Mouse (Mus musculus) stomach, embryonic 16.5 days (tissue): ENCODE results near the gene Hfe2. TPM values are rescaled to one million over a fixed set of nuclear protein-coding genes. Genes with fewer than 3 reads are reported as not detected.

Experiments used
- polyA plus RNA-seq: library from polyadenylated mRNA; unstranded; fragments of >200 nt; fragmentation: Nextera tagmentation; extraction: Ambion mirVana; gene quantifications from 2 replicates; pipeline ENCODE4 v1.2.1, GENCODE M21; 2015

Gene Hfe2
- polyA plus RNA-seq, 1 experiment from 2014 or later, result 3.8 TPM

Other genes starting within 250 kb of the Hfe2 start
- 3.0 and 3.4 TPM in 2 replicates for gene Fcgr1, start 231.2 kb upstream of the Hfe2 start, polyA plus RNA-seq
- gene BC107364, start 72.9 kb upstream of the Hfe2 start, polyA plus RNA-seq, result 0.17 and 0.29 TPM in 2 replicates
- gene Txnip, start 32.8 kb downstream of the Hfe2 start, polyA plus RNA-seq, result 164 and 179 TPM in 2 replicates
- 0.89 and 1.1 TPM in 2 replicates for gene Gm16253, start 51.8 kb downstream of the Hfe2 start, polyA plus RNA-seq
- gene Polr3gl, start 69.0 kb downstream of the Hfe2 start, polyA plus RNA-seq, result 26.4 and 29.8 TPM in 2 replicates
- gene Ankrd34a, start 71.5 kb downstream of the Hfe2 start, polyA plus RNA-seq, result 2.2 and 2.7 TPM in 2 replicates
- 7.2 and 7.5 TPM in 2 replicates for gene Lix1l, start 76.0 kb downstream of the Hfe2 start, polyA plus RNA-seq
- 102 and 104 TPM in 2 replicates for gene Rbm8a, start 104.8 kb downstream of the Hfe2 start, polyA plus RNA-seq
- gene Pex11b, start 110.2 kb downstream of the Hfe2 start, polyA plus RNA-seq, result 43.7 and 44.6 TPM in 2 replicates
- 0.07 and 0.09 TPM in 2 replicates for gene Gm42957, start 110.3 kb downstream of the Hfe2 start, polyA plus RNA-seq
- 0.85 and 1.2 TPM in 2 replicates for gene Itga10, start 120.4 kb downstream of the Hfe2 start, polyA plus RNA-seq
- 8.0 and 10.5 TPM in 2 replicates for gene Ankrd35, start 145.0 kb downstream of the Hfe2 start, polyA plus RNA-seq
- gene Pias3, start 171.2 kb downstream of the Hfe2 start, polyA plus RNA-seq, result 54.6 and 60.2 TPM in 2 replicates
- gene Nudt17, start 183.4 kb downstream of the Hfe2 start, polyA plus RNA-seq, result 7.0 and 9.2 TPM in 2 replicates
- 30.3 and 33.9 TPM in 2 replicates for gene Polr3c, start 202.5 kb downstream of the Hfe2 start, polyA plus RNA-seq
- 34.0 and 38.4 TPM in 2 replicates for gene Rnf115, start 202.5 kb downstream of the Hfe2 start, polyA plus RNA-seq